Mouse (Mus musculus): Measurements from ENCODE around the gene Abhd14b.

DNA sequence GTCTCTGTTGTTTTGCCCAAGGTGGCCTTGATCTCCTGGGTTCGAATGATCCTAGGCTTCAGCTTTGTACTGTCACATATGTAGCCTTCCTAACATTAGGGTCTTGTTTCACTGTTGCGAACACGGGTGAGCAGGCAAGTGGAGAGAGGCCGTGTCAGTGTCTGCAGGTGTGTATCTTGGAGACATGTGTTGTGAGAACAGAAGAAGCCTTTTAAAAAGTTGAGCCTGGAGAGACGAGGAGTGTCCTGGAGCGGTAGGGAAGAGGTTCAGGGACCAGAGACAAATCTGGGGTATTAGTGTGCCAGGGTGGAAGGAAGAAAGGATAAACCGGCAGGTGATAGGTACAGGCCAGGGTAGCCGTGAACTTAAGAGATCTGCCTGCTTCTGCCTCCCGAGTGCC, 30.8 kb downstream of the Abhd14b start:
- TF ChIP-seq POLR2A (IDR thresholded peaks at IDR 0.05; ENCODE audit: extremely low read depth, insufficient read depth, low read length), result no peak
- TF ChIP-seq CTCF (IDR thresholded peaks at IDR 0.05; ENCODE audit: low read depth, low read length), result no peak
